Mouse (Mus musculus) B cell, adult 62 days (primary cell): Measurements from ENCODE around the gene 1110004F10Rik. TPM values are rescaled to one million over a fixed set of nuclear protein-coding genes. Genes with fewer than 3 reads are reported as not detected.

ENCODE experiments used
- total RNA-seq: library from RNA; stranded (reverse); gene quantifications from 4 replicates; pipeline ENCODE4 v1.2.4, GENCODE M21; 2023

1110004F10Rik gene
- 55.9 to 69.8 TPM (median 66.4 TPM) in 4 replicates for total RNA-seq

DNA sequence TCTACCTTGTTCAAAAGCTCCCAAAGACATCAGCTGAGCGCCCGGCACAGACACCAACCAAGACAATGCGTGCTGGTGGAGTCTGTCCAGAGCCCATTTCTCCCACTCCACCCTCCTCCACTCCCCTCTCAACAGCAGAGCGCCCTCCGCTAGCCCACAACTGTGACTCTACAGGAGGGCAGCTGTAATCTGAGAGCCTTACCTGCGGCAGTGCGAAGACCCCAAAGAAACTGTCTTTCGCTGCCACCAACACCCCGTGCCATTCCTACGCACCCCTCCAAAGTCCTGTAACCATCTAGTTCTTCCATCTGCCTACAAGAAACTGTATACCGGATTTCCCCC lies at the start of gene 1110004F10Rik:
Gene 1110004F10Rik (plus strand): TSS at position 202 of the 342 bp plus-strand sequence.

DNA sequence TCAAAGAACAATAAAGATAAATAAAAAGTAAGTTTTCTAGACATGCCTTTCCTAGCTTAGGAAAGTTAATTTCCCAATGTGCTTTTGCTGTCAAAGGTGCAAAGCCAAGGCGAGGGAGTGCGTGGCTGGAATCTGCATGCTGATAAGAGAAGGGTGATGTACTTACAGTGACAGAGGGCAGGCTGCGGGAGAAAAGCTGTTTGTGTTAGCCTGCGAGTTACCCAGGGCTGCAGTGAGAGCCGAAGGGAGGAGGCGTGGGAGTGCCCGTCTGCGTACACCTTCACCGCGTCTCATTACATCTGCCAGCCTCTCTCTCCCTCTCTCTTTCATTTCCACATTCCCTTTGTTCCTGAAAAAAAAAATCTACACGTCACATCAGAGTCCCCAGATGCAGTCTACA lies 686 bp upstream of the 1110004F10Rik start, which contains the start of gene Sox6:
Gene Sox6 (minus strand): TSS at position 286 of the 400 bp plus-strand sequence.

GRCm38 (mm10) chr7:116084366-116084765 lies 45.2 kb downstream of the 1110004F10Rik start, which contains the start of gene Gm4353:
Gm4353 (minus strand) TSS chr7:116084635.

Other genes starting within 250 kb of the 1110004F10Rik start
- 0.06 to 0.21 TPM (median 0.18 TPM) in 3 of 4 replicates, not detected in the other for gene Sox6, start 601 bp upstream of the 1110004F10Rik start, total RNA-seq
- gene Gm4353, start 45.2 kb downstream of the 1110004F10Rik start, total RNA-seq, result 2.3 to 2.8 TPM (median 2.5 TPM) in 3 of 4 replicates, not detected in the other